Mouse (Mus musculus) liver, embryonic 16.5 days (tissue): ENCODE results near the gene Lcn11. TPM values are rescaled to one million over a fixed set of nuclear protein-coding genes. Genes with fewer than 3 reads are reported as not detected.
"Not testable (repeated sequence)": the region's sequence is repeated elsewhere in the genome, so short reads cannot be mapped to it uniquely, and the experiment has no call there.

Source experiments
- ATAC-seq: fragments of 200-750 bp; cut with Nextera tagmentation; 2 replicates; pipeline ENCODE4 v1.8.0; 2017; ENCODE audit warnings: low read depth, mild to moderate bottlenecking, moderate number of reproducible peaks, moderate library complexity
- H3K27ac ChIP-seq: fragments of 300-500 bp; sonication (generic); 2 replicates; pipeline ENCODE4 v1.5.1; 2014; ENCODE audit warnings: mild to moderate bottlenecking, low read length
- H3K27me3 ChIP-seq: fragments of 300-500 bp; sonication (generic); 2 replicates; pipeline ENCODE4 v1.6.1; 2014; ENCODE audit warnings: low read depth, low read length, mixed read lengths; ENCODE audit not compliant: control insufficient read depth, insufficient read depth
- H3K36me3 ChIP-seq: fragments of 300-500 bp; sonication (generic); 2 replicates; pipeline ENCODE4 v1.6.1; 2014; ENCODE audit warnings: mild to moderate bottlenecking; ENCODE audit not compliant: control insufficient read depth, insufficient read depth
- H3K4me1 ChIP-seq: fragments of 300-500 bp; sonication (generic); 2 replicates; pipeline ENCODE4 v1.6.1; 2014; ENCODE audit warnings: low read depth, low read length, mixed read lengths; ENCODE audit not compliant: control insufficient read depth
- H3K4me2 ChIP-seq: fragments of 300-500 bp; sonication (generic); 2 replicates; pipeline ENCODE4 v1.6.1; 2014; ENCODE audit warnings: low read depth, low read length, mixed read lengths
- H3K4me3 ChIP-seq: fragments of 300-500 bp; sonication (generic); 2 replicates; pipeline ENCODE4 v1.5.1; 2014; ENCODE audit warnings: low read depth, mild to moderate bottlenecking, low read length
- H3K9ac ChIP-seq: fragments of 300-500 bp; sonication (generic); 2 replicates; pipeline ENCODE4 v1.6.1; 2014; ENCODE audit warnings: low read depth, low read length
- H3K9me3 ChIP-seq: fragments of 300-500 bp; sonication (generic); replicated peaks from 2 replicates; pipeline ENCODE4 v1.6.1; 2016; ENCODE audit warnings: low read length; ENCODE audit not compliant: control insufficient read depth
- WGBS: fragments of 180-500 bp; shearing (Covaris S2); extraction: QIAGEN DNeasy Blood & Tissue Kit; methylation state at CpG from one replicate; pipeline ENCODE4 v1.1.7; 2014; ENCODE audit not compliant: insufficient replicate concordance; 5-methylcytosine and 5-hydroxymethylcytosine counted together
- polyA plus RNA-seq: library from polyadenylated mRNA; unstranded; fragments of >200 nt; fragmentation: Nextera tagmentation; extraction: Ambion mirVana; gene quantifications from 2 replicates; pipeline ENCODE4 v1.2.1, GENCODE M21; 2015

Gene Lcn11
- not detected in 2 replicates for polyA plus RNA-seq

- no peaks in the 10 kb centered on the region for H3K27me3 ChIP-seq
- no peak within 1 kb of the TSS for H3K27ac ChIP-seq
- H3K4me2 ChIP-seq: no peak within 1 kb of the TSS
- no peaks in the 10 kb centered on the region for H3K4me1 ChIP-seq
- H3K4me3 ChIP-seq: no peak within 1 kb of the TSS
- no peak within 1 kb of the TSS for H3K9ac ChIP-seq
- H3K36me3 ChIP-seq: no peaks in the 10 kb centered on the region
- no peak for ATAC-seq
- H3K9me3 ChIP-seq: no peaks in the 10 kb centered on the region
- WGBS: 78% methylated on average over 1 of the region's 1 CpGs
These were observed at the start of gene Lcn11 for GRCm38 (mm10) chr2:25776717-25777116. Gene Lcn11, plus strand, starts transcription at chr2:25777017.

- WGBS: 35% methylated on average over 2 of the region's 2 CpGs
These were observed 43.5 kb upstream of the Lcn11 start for GRCm38 (mm10) chr2:25733199-25733930.

GRCm38 (mm10) chr2:25736709-25737108, 40.1 kb upstream of the Lcn11 start, which contains the start of gene Obp2b:
Gene Obp2b, plus strand, starts transcription at chr2:25737009.
- H3K4me3 ChIP-seq, H3K36me3 ChIP-seq, H3K4me1 ChIP-seq, H3K27ac ChIP-seq, ATAC-seq, H3K9me3 ChIP-seq, H3K4me2 ChIP-seq, H3K9ac ChIP-seq, H3K27me3 ChIP-seq: not testable (repeated sequence)
- 50% methylated on average over 3 of the region's 3 CpGs for WGBS

More at GRCm38 (mm10) chr2:25733199-25733930, 43.5 kb upstream of the Lcn11 start:
- H3K27ac ChIP-seq: no peak overlapping the region
- no peak overlapping the region for H3K4me3 ChIP-seq
- H3K36me3 ChIP-seq: no peaks in the 10 kb centered on the region
- no peak for ATAC-seq
- no peaks in the 10 kb centered on the region for H3K9me3 ChIP-seq
- H3K4me2 ChIP-seq: no peak overlapping the region
- H3K9ac ChIP-seq: no peak overlapping the region
- H3K4me1 ChIP-seq: no peaks in the 10 kb centered on the region
- H3K27me3 ChIP-seq: no peaks in the 10 kb centered on the region

GRCm38 (mm10) chr2:25741671-25742070, 35.1 kb upstream of the Lcn11 start:
- Histone ChIP-seq H3K4me3 (no peak overlapping the region), H3K9me3 (no peaks in the 10 kb centered on the region), H3K36me3 (no peaks in the 10 kb centered on the region), H3K4me2 (no peak overlapping the region), H3K4me1 (no peaks in the 10 kb centered on the region), H3K27ac (no peak overlapping the region), H3K9ac (no peak overlapping the region), H3K27me3 (no peaks in the 10 kb centered on the region)
- WGBS: 56% methylated on average over 1 of the region's 1 CpGs
- ATAC-seq: no peak

- 58% methylated on average over 1 of the region's 1 CpGs for WGBS
- no peak overlapping the region for H3K4me3 ChIP-seq
- H3K27me3 ChIP-seq: no peaks in the 10 kb centered on the region
- H3K4me1 ChIP-seq: no peaks in the 10 kb centered on the region
- no peak overlapping the region for H3K27ac ChIP-seq
- H3K9me3 ChIP-seq: no peaks in the 10 kb centered on the region
- H3K36me3 ChIP-seq: no peaks in the 10 kb centered on the region
- no peak for ATAC-seq
- no peak overlapping the region for H3K4me2 ChIP-seq
- H3K9ac ChIP-seq: no peak overlapping the region
These were observed 22.6 kb upstream of the Lcn11 start for GRCm38 (mm10) chr2:25754201-25754600.

GRCm38 (mm10) chr2:25758064-25758625, 18.7 kb upstream of the Lcn11 start:
- H3K27ac ChIP-seq: no peak overlapping the region
- H3K36me3 ChIP-seq: no peaks in the 10 kb centered on the region
- WGBS: 43% methylated on average over 4 of the region's 4 CpGs
- no peaks in the 10 kb centered on the region for H3K9me3 ChIP-seq
- H3K9ac ChIP-seq: no peak overlapping the region
- H3K4me2 ChIP-seq: no peak overlapping the region
- no peaks in the 10 kb centered on the region for H3K27me3 ChIP-seq
- H3K4me3 ChIP-seq: no peak overlapping the region
- no peak for ATAC-seq
- no peaks in the 10 kb centered on the region for H3K4me1 ChIP-seq

GRCm38 (mm10) chr2:25765269-25765668, 11.5 kb upstream of the Lcn11 start, which contains the start of gene Lcn3:
Gene Lcn3, plus strand, starts transcription at chr2:25765569.
- no peak within 1 kb of the TSS for H3K4me3 ChIP-seq
- ATAC-seq: no peak
- 45% methylated on average over 2 of the region's 2 CpGs for WGBS
- H3K36me3 ChIP-seq: no peaks in the 10 kb centered on the region
- no peak within 1 kb of the TSS for H3K9ac ChIP-seq
- H3K9me3 ChIP-seq: no peaks in the 10 kb centered on the region
- no peaks in the 10 kb centered on the region for H3K27me3 ChIP-seq
- H3K4me2 ChIP-seq: no peak within 1 kb of the TSS
- H3K4me1 ChIP-seq: no peaks in the 10 kb centered on the region
- no peak within 1 kb of the TSS for H3K27ac ChIP-seq

- no peaks in the 10 kb centered on the region for H3K4me1 ChIP-seq
- H3K4me2 ChIP-seq: no peak overlapping the region
- no peaks in the 10 kb centered on the region for H3K36me3 ChIP-seq
- no peak for ATAC-seq
- H3K9ac ChIP-seq: no peak overlapping the region
- no peak overlapping the region for H3K4me3 ChIP-seq
- H3K27me3 ChIP-seq: no peaks in the 10 kb centered on the region
- 60% methylated on average over 4 of the region's 4 CpGs for WGBS
- H3K27ac ChIP-seq: no peak overlapping the region
- H3K9me3 ChIP-seq: no peaks in the 10 kb centered on the region
These were observed 9.1 kb upstream of the Lcn11 start for GRCm38 (mm10) chr2:25767764-25768163.

- no peaks in the 10 kb centered on the region for H3K27me3 ChIP-seq
- H3K4me3 ChIP-seq: no peak overlapping the region
- ATAC-seq: no peak
- no peaks in the 10 kb centered on the region for H3K36me3 ChIP-seq
- 61% methylated on average over 2 of the region's 2 CpGs for WGBS
- H3K4me2 ChIP-seq: no peak overlapping the region
- H3K9me3 ChIP-seq: no peaks in the 10 kb centered on the region
- H3K27ac ChIP-seq: no peak overlapping the region
- no peaks in the 10 kb centered on the region for H3K4me1 ChIP-seq
- H3K9ac ChIP-seq: no peak overlapping the region
These were observed 3.3 kb upstream of the Lcn11 start for GRCm38 (mm10) chr2:25773507-25773906.
